Mouse (Mus musculus) layer of hippocampus, postnatal 14 days (tissue): ENCODE data around the gene Olfr304. TPM values are rescaled to one million over a fixed set of nuclear protein-coding genes. Genes with fewer than 3 reads are reported as not detected.
"Not testable (repeated sequence)": the region's sequence is repeated elsewhere in the genome, so short reads cannot be mapped to it uniquely, and the experiment has no call there.

Source experiments
- DNase-seq, 2 experiments: peaks; one replicate each; pipeline ENCODE4 v3.0.0; 2021 to 2022; ENCODE audit warnings: low spot score in 2 of 2, mixed read lengths in 1 of 2
- long read RNA-seq, 2 experiments: library from polyadenylated mRNA; stranded (forward); transcript quantifications; one replicate each; pipeline ENCODE4 v2.0.0; 2021
- total RNA-seq, 2 experiments: library from RNA; stranded (reverse); gene quantifications; 2 replicates each; pipeline ENCODE4 v1.2.3; 2021

Olfr304 gene
- total RNA-seq: not detected
- long read RNA-seq, experiment 1: 0 reads
- long read RNA-seq, experiment 2: 0 reads

DNA sequence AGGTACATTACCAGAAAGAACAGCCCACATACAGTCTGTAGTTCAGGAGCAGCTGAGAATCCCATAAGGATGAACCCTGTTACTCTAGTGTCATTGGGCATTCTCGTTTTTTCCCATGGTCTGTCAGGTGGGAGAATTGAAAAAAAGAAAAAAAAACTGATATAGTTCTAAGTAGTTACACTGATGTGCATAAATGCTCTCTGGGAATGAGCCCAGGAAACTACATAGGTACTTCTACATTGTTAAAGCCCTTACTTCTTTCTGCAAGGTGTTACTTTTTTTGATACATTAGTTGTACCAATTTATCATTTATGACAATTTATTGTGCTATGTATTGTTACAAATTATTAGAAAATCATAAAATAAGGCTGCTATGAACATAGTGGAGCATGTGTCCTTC lies at the start of gene Olfr304:
Gene Olfr304 (minus strand): TSS at position 101 of the 400 bp plus-strand sequence.
- DNase-seq: no peak

DNA sequence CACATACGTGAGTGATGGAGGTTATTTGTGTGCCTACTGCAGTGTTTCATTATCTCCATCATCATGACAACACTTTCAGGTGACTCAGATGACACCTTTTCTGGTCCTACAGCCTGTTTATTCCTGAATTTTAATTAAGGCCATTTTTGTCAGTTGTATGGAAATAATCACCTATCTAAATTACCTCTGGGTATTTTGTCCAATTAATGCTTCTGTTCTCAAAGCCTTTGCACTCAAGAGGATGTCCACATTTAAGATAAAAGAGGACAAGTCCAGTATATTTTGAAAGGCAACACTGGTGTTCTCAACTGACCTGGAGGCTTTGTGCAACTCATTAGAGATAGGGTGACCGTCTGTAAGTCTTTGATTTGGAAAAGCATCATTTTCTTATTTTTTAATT lies 17.1 kb upstream of the Olfr304 start, which contains the start of gene Olfr301:
Gene Olfr301 (plus strand): TSS at position 301 of the 400 bp plus-strand sequence.
- no peak for DNase-seq

DNA sequence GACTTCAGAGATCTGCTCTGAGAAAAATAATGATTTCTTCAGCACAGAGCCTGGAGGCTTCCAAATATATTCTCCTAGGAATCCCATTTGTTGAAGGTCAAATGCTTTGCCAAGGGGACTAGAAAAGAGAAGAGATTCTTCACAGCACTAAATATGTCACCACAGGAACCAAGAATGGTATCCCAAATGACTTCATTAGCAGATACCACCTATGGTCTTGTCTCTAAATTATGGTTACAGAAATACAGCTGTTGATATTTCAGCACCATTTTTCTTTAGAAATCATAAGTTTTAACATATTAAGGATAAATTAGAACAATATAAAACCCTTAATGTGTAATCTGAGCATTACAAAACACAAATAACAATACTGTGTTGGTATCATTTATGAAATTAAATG lies 11.2 kb upstream of the Olfr304 start, which contains the start of gene Olfr303:
Gene Olfr303 (minus strand): TSS at position 101 of the 400 bp plus-strand sequence.
- DNase-seq: no peak

DNA sequence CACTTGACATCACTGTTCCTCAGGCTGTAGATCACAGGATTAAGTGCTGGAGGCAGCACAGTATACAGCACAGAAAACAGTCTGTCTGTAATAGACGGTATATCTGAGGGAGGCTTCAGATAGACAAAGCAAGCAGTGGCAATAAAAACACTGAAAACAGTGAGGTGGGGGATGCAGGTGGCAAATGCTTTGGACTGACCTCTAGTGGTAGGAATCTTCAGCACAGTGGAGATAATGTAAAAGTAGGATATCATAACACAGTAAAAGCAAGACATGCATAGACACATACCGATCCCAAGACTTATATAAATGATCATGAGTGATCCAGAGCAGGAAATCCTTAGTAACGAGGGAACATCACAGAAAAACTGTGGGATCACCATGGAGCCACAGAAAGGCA lies 689 bp downstream of the Olfr304 start:
- DNase-seq: no peak

DNA sequence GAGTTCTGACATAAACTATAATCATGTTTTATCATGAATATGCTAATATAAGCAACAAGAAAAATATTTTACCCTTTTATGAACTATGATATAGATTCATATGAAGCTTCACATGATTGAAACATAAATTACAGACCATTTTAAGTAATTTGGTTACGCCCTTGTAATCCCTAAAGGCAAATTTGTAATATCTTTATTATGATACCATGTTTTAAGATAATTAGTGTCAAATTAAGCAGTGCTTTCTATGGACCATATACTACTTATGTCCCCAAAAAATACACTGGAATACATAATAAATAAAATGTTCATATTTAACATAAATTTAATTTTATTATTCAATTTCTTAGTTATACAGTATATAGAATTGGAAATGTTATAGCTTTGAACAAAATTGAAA lies 19.6 kb downstream of the Olfr304 start, which contains the start of gene Olfr305:
Gene Olfr305 (minus strand): TSS at position 101 of the 400 bp plus-strand sequence.
- no peak for DNase-seq

DNA sequence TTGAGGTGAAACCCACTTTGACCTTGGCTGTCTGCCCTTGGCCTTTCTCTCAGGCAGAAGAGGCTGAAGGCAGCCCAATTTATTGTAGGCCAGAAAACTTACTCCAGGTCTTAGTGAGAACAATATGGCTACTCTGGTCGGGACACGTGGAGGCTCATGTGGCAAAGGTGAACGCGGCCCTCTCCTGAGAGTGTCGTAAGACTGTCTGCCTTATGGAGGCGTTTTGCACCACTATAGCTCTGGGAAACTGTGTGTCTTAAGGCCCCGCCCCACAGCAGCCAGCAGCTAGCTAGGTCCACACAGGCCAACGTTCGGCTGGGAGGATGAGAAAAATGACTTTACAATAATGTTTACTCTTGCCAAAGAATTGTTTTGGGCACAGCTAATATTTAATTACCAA lies 40.2 kb downstream of the Olfr304 start:
- DNase-seq: not testable (repeated sequence)

DNA sequence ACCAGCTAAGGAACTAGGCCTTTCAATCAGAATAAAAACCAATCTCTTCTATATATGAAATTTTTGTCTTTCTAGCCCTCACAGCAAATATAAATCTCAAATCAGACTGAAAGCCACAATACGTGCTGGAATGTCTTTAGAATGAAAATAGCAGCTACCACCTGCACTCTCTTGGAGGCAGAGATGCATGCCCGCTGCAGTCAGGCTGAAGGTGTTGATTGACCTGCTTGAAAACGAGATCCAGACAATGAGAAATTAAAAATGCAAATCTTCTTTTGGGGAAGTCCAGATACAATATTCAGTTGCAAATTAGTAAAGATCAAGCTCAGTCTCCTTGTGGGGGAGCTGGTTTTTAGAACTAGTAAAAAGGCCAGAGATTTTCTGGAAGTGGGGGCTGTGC lies 42.2 kb downstream of the Olfr304 start:
- no peak for DNase-seq

DNA sequence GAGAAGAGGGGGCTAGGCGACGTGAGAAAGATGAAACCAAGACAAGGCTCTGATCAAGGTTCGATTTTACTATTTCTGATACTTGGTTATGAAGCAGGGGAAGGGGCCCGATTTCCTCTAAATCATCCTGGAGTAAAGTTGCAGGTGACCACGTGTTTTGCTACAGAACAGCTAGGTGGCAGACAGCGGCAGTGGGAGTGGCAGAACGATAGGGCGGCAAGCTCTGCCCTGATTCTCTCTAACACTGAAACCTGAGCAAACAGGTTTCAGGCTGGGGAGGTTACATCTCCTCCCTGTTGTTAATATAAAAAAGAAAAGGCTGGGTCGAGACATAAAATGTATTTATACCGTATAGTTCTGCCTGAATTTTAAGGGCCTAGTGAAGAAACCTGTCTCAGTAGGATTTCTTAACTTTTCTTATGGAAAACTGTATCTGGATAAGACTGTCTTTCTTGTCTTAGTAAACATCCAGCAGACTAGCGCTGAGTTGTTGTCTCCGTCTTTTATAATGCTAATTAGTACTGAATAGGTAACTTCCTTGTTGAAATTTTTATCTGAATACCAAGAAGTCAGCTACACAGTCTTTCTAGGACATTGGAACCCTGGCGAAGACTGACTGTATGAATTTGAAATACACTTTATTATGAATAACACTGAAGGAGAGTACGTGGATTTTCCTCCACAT lies 43.4 kb downstream of the Olfr304 start:
- DNase-seq: no peak

DNA sequence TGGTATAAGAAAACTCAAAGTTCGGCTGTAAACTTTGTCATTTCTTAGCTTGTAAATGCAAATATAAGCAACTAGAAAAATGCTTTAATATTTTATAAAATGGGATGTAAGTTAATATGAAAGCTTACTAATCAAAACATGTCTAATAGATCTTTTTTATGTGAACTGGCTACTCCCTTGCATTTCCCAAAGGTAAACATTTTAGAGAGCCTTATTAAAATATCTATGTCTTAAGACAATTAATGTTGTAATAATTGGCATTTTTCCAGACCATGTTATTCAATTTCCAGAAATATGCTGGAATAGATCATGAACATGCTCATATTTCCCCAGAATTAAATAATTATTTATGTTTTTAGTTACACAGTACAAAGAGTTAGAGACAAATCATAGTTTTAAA lies 49.0 kb downstream of the Olfr304 start, which contains the start of gene Olfr307:
Gene Olfr307 (minus strand): TSS at position 101 of the 400 bp plus-strand sequence.
- no peak for DNase-seq

Other genes starting within 250 kb of the Olfr304 start
- not detected for gene Vmn2r75, start 214.9 kb downstream of the Olfr304 start, total RNA-seq
- not detected for gene Vmn2r76, start 140.3 kb downstream of the Olfr304 start, total RNA-seq
- not detected for gene Olfr310, start 109.5 kb downstream of the Olfr304 start, total RNA-seq
- not detected for gene Olfr309, start 73.0 kb downstream of the Olfr304 start, total RNA-seq
- gene Olfr308, start 61.0 kb downstream of the Olfr304 start, total RNA-seq: not detected
- gene Olfr307, start 49.1 kb downstream of the Olfr304 start, total RNA-seq: not detected
- gene Olfr305, start 19.7 kb downstream of the Olfr304 start, total RNA-seq: not detected
- not detected for gene Olfr303, start 11.1 kb upstream of the Olfr304 start, total RNA-seq
- gene Olfr301, start 17.2 kb upstream of the Olfr304 start, total RNA-seq: not detected
- not detected for gene Olfr299, start 73.3 kb upstream of the Olfr304 start, total RNA-seq
- gene Olfr298, start 105.8 kb upstream of the Olfr304 start, total RNA-seq: not detected
- gene Olfr297, start 133.3 kb upstream of the Olfr304 start, total RNA-seq: not detected
- not detected for gene Olfr295, start 197.2 kb upstream of the Olfr304 start, total RNA-seq
- not detected for gene Olfr294, start 230.0 kb upstream of the Olfr304 start, total RNA-seq